Mouse (Mus musculus): Measurements from ENCODE around the gene Rbmxl1.

GRCm38 (mm10) chr8:78514706-78515105, 6.0 kb upstream of the Rbmxl1 start:
- TF ChIP-seq GATA1 (IDR thresholded peaks at IDR 0.05; ENCODE audit: borderline replicate concordance, low read length) (no peak), FLI1 (IDR thresholded peaks at IDR 0.05; ENCODE audit: low read length) (no peak)

Data from megakaryocyte, embryonic 14.5 days (primary cell).